Mouse (Mus musculus) lung, adult 2 months (tissue): ENCODE measurements around the gene Hfe2.

Experiments
- CTCF ChIP-seq: fragments of 200-500 bp; IDR thresholded peaks from 2 replicates; pipeline ENCODE4 v1.5.1; 2011; ENCODE audit warnings: mild to moderate bottlenecking, low read length, control low read depth; ENCODE audit not compliant: insufficient read depth
- POLR2A ChIP-seq: fragments of 200-500 bp; IDR thresholded peaks from 2 replicates; pipeline ENCODE4 v1.6.1; 2011; ENCODE audit warnings: low read depth, mild to moderate bottlenecking, control low read depth, low read length, borderline replicate concordance; ENCODE audit errors: extremely low read depth

DNA sequence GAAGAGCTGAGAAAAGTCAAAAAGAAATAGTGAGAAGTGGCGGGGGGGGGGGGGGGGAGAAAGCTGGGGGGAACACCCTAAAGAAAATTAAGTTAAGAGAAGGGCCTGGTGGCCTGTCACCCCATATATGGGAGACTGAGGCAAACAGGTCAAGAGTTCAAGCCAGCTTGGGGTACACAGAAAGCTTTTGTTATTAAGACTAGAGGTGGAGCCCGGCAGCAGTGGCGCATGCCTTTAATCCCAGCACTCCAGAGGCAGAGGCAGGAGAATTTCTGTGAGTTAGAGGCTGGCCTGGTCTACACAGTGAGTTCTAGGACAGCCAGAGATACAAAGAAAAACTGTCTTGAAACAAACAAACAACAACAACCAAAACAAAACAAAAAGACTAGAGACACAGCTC lies 40.1 kb downstream of the Hfe2 start:
- TF ChIP-seq CTCF (no peak), POLR2A (no peak)
